Mouse (Mus musculus) heart, adult 2 months (tissue): ENCODE results near the gene Ip6k1. TPM values are rescaled to one million over a fixed set of nuclear protein-coding genes. Genes with fewer than 3 reads are reported as not detected.
A peak's percentile ranks its signal among the peaks of the same experiment; 100 is the strongest.

Source experiments
- DNase-seq, 2 experiments: peaks; one replicate each; pipeline ENCODE4 v3.0.0; 2021
- H3K27ac ChIP-seq: fragments of 200-600 bp; 2 replicates; pipeline ENCODE4 v1.8.1; 2022
- H3K27me3 ChIP-seq: fragments of 200-500 bp; 2 replicates; pipeline ENCODE4 v1.6.1; 2012; ENCODE audit warnings: mild to moderate bottlenecking, low read length, inconsistent platforms, mixed read lengths; ENCODE audit not compliant: control insufficient read depth, insufficient read depth
- H3K36me3 ChIP-seq: fragments of 200-500 bp; 2 replicates; pipeline ENCODE4 v1.6.1; 2012; ENCODE audit warnings: low read length, inconsistent platforms; ENCODE audit not compliant: control insufficient read depth, insufficient read depth
- H3K4me1 ChIP-seq: fragments of 200-500 bp; 2 replicates; pipeline ENCODE4 v1.6.1; 2011; ENCODE audit warnings: low read length; ENCODE audit not compliant: control insufficient read depth, insufficient read depth
- H3K4me3 ChIP-seq: fragments of 200-600 bp; 2 replicates; pipeline ENCODE4 v1.8.1; 2022
- H3K79me2 ChIP-seq: fragments of 200-500 bp; replicated peaks from 2 replicates; pipeline ENCODE4 v1.6.1; 2012; ENCODE audit warnings: mild to moderate bottlenecking, inconsistent platforms, low read length, moderate library complexity, mixed read lengths; ENCODE audit not compliant: control insufficient read depth, insufficient read depth
- H3K9ac ChIP-seq: fragments of 200-500 bp; 2 replicates; pipeline ENCODE4 v1.6.1; 2012; ENCODE audit warnings: low read depth, mild to moderate bottlenecking, control low read depth, inconsistent platforms, low read length, mixed read lengths
- CTCF ChIP-seq: fragments of 200-600 bp; IDR thresholded peaks from 2 replicates; pipeline ENCODE4 v1.8.1; 2022; ENCODE audit warnings: antibody characterized with exemption, mild to moderate bottlenecking, moderate library complexity
- EP300 ChIP-seq: fragments of 200-500 bp; IDR thresholded peaks from 2 replicates; pipeline ENCODE4 v1.6.1; 2011; ENCODE audit warnings: low read depth, low read length, control low read depth; ENCODE audit not compliant: insufficient read depth
- POLR2A ChIP-seq: fragments of 200-500 bp; IDR thresholded peaks from 2 replicates; pipeline ENCODE4 v1.6.1; 2011; ENCODE audit warnings: mild to moderate bottlenecking, low read depth, low read length, control low read depth; ENCODE audit not compliant: insufficient read depth
- WGBS: fragments of 180-500 bp; shearing (Covaris S2); methylation state at CpG from one replicate; pipeline ENCODE4 v1.1.7; 2018; 5-methylcytosine and 5-hydroxymethylcytosine counted together
- intact Hi-C: fragments of 180-260 bp; cut with DNase I; formaldehyde crosslinking; loops from one replicate; pipeline ENCODE4 v1.15.1; 2025
- polyA plus RNA-seq: library from polyadenylated mRNA; depleted of rRNA; stranded (reverse); fragments of >200 nt; gene quantifications from 2 replicates; pipeline ENCODE4 v1.2.3, GENCODE M21; 2012
- total RNA-seq, 2 experiments: library from RNA; stranded (reverse); gene quantifications; 2 replicates each; pipeline ENCODE4 v1.2.3; 2021

Gene Ip6k1
- total and polyA plus RNA-seq, 3 experiments, result 30.9 to 46.0 (median 39.8) TPM

DNA sequence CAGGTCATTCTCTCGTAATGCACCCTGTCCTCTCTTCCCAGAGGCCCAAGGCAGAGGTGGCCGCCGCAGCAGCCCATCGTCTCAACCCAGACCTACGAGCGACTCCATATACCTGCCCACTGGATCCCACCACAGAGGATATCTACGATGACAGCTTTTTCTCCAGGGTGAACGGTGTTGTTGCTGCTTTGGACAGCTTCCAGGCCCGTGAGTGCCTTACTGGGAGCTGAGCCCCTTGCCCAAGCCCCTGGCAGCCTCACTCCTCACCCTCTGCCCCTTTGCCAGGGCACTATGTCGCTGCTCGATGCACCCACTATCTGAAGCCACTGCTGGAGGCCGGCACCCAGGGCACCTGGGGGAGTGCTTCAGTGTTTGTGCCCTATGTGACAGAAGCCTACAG lies 23.5 kb upstream of the Ip6k1 start:
- H3K27ac ChIP-seq, result no peak overlapping the region
- intact Hi-C loops, result no loop called here
- peaks cover 3% of the 10 kb centered on the region for H3K79me2 ChIP-seq
- peaks cover 42% of the 10 kb centered on the region for H3K4me1 ChIP-seq
- no peak overlapping the region for H3K9ac ChIP-seq
- H3K27me3 ChIP-seq, result no peaks in the 10 kb centered on the region
- no peak for DNase-seq
- H3K4me3 ChIP-seq, result no peak overlapping the region
- WGBS, result 90% methylated on average over 12 of the region's 12 CpGs
- no peak for TF ChIP-seq CTCF
- no peak for TF ChIP-seq POLR2A
- TF ChIP-seq EP300, result no peak
- H3K36me3 ChIP-seq, result no peaks in the 10 kb centered on the region; the same call in 1 of the 2 replicates

- H3K36me3 ChIP-seq, result no peaks in the 10 kb centered on the region; the same call in 1 of the 2 replicates
- peak overlapping the region; percentile 44 for H3K4me3 ChIP-seq
- DNase-seq, result peak in 1 of 2 experiments; percentile 35
Measured at GRCm38 (mm10) chr9:107981684-107982605, 20.4 kb upstream of the Ip6k1 start.

GRCm38 (mm10) chr9:107982681-107983346 lies 19.5 kb upstream of the Ip6k1 start, which contains the start of gene Gm20661:
Gene Gm20661, plus strand, starts transcription at chr9:107983058.
- DNase-seq, result peak; percentile 82 to 89
- Histone ChIP-seq H3K79me2 (no peaks in the 10 kb centered on the region), H3K4me3 (peak within 1 kb of the TSS; percentile 94), H3K9ac (peak within 1 kb of the TSS; percentile 81), H3K27ac (peak within 1 kb of the TSS; percentile 97), H3K36me3 (no peaks in the 10 kb centered on the region; the same call in 1 of the 2 replicates), H3K4me1 (peaks cover 24% of the 10 kb centered on the region), H3K27me3 (no peaks in the 10 kb centered on the region)
- WGBS, result 14% methylated on average over 14 of the region's 14 CpGs
- TF ChIP-seq POLR2A (peak; percentile 86), EP300 (peak; percentile 98), CTCF (no peak)
- intact Hi-C loops, result no loop called here

More at GRCm38 (mm10) chr9:107981684-107982605, 20.4 kb upstream of the Ip6k1 start:
- intact Hi-C loops, result no loop called here
- Histone ChIP-seq H3K27ac (peak overlapping the region; percentile 97), H3K27me3 (no peaks in the 10 kb centered on the region), H3K9ac (peak overlapping the region; percentile 53), H3K79me2 (no peaks in the 10 kb centered on the region), H3K4me1 (peaks cover 24% of the 10 kb centered on the region)
- TF ChIP-seq CTCF, result no peak
- peak; percentile 82 for TF ChIP-seq POLR2A
- 24% methylated on average over 7 of the region's 7 CpGs for WGBS

DNA sequence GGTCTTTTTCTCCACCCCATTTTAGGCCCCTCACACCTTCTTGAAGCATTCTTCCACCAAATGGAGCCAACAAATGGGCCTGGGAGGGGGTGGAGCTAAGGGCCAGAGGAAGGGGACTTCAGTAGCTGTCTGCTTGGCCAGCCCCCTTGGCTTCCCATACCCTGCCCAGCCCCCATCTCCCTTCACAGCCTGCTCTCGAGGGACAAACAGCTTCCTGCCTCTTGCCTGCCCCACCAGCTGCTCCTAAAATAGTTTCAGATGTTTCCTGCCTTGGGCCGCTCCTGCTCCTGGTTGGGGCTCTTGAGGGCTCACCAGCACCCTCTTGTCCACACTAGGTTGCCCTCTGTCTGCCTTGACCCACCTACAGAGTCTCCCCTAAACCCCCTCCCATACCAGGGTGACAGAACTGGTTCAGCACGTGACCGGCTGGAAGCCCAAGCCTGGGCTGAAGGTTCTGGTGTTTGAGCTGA lies 18.8 kb upstream of the Ip6k1 start:
- peaks cover 24% of the 10 kb centered on the region for H3K4me1 ChIP-seq
- H3K9ac ChIP-seq, result peak overlapping the region; percentile 81
- 24% methylated on average over 4 of the region's 4 CpGs for WGBS
- H3K4me3 ChIP-seq, result peak overlapping the region; percentile 94
- no peaks in the 10 kb centered on the region for H3K79me2 ChIP-seq
- intact Hi-C loops, result no loop called here
- peak overlapping the region; percentile 97 for H3K27ac ChIP-seq
- no peaks in the 10 kb centered on the region; the same call in 1 of the 2 replicates for H3K36me3 ChIP-seq
- TF ChIP-seq POLR2A, result peak; percentile 87
- no peak for TF ChIP-seq CTCF
- peak; percentile 99 for TF ChIP-seq EP300
- DNase-seq, result peak; percentile 87 to 92
- no peaks in the 10 kb centered on the region for H3K27me3 ChIP-seq

- H3K79me2 ChIP-seq, result no peaks in the 10 kb centered on the region
- no peak for TF ChIP-seq POLR2A
- TF ChIP-seq EP300, result no peak
- TF ChIP-seq CTCF, result no peak
- H3K9ac ChIP-seq, result peak overlapping the region; percentile 81
- peak overlapping the region; percentile 97 for H3K27ac ChIP-seq
- intact Hi-C loops, result no loop called here
- 30% methylated on average over 19 of the region's 19 CpGs for WGBS
- H3K4me3 ChIP-seq, result peak overlapping the region; percentile 94
- no peaks in the 10 kb centered on the region; the same call in 1 of the 2 replicates for H3K36me3 ChIP-seq
- peaks cover 23% of the 10 kb centered on the region for H3K4me1 ChIP-seq
- no peaks in the 10 kb centered on the region for H3K27me3 ChIP-seq
- DNase-seq, result peak in 1 of 2 experiments; percentile 59
Measured at GRCm38 (mm10) chr9:107984052-107984753, 18.1 kb upstream of the Ip6k1 start.
